Mouse (Mus musculus): Measurements from ENCODE around the gene Gm28038. TPM values are rescaled to one million over a fixed set of nuclear protein-coding genes. Genes with fewer than 3 reads are reported as not detected.

Gene Gm28038
- not detected in 2 replicates for total RNA-seq (2012; rRNA removed)

DNA sequence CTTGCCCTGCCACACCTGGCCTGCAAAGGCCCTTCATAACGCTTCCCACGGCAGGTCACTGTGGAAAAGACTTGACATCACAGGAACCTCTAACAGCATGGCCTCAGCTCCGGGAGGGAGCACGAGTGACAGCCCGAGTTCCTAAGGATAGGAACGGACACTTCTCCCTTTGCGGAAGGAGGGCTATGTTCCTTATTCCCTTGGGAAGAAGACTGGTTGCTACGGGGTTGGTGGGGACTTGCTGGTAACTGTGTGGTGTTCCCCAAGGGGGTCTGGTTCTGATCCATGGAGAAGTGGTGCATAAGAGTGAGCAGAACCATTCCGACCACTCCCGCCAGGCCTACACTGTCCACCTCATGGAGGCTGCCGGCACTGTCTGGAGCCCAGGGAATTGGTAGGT lies at the start of gene Gm28038:
Gene Gm28038 (plus strand): TSS at position 301 of the 400 bp plus-strand sequence.
- no peaks in the 10 kb centered on the region for H3K36me3 ChIP-seq (ENCODE audit: control insufficient read depth, insufficient read depth, low read length, poor library complexity, severe bottlenecking)
- no peak for DNase-seq (ENCODE audit: low read depth, low spot score)
- in situ Hi-C loops (cut with MboI; ENCODE audit: low sequenced_read_pairs in 2 of 2, unreplicated experiment in 2 of 2): no loop called here
- no peaks in the 10 kb centered on the region for H3K9me3 ChIP-seq (ENCODE audit: control insufficient read depth, insufficient read depth, low read depth, low read length)
- no peak within 1 kb of the TSS for H3K4me3 ChIP-seq (ENCODE audit: insufficient read depth in 1 of 2, low read depth in 1 of 2, low read length in 2 of 2, poor library complexity in 1 of 2, severe bottlenecking in 1 of 2)
- TF ChIP-seq MAFK (IDR thresholded peaks at IDR 0.05; ENCODE audit: insufficient read depth, low read depth, low read length) (no peak), CHD2 (IDR thresholded peaks at IDR 0.05; ENCODE audit: low read depth, low read length) (no peak), ZC3H11A (IDR thresholded peaks at IDR 0.05; ENCODE audit: borderline replicate concordance, low read depth, low read length) (no peak), HCFC1 (IDR thresholded peaks at IDR 0.05; ENCODE audit: borderline replicate concordance, insufficient read depth, low read length) (no peak), ZNF384 (IDR thresholded peaks at IDR 0.05; ENCODE audit: low read depth, low read length) (no peak)
- peaks cover 0 to 3% of the 10 kb centered on the region in 2 experiments; a peak in 1 of 4 replicates for H3K4me1 ChIP-seq (ENCODE audit: control insufficient read depth in 2 of 2, insufficient read depth in 2 of 2, low read length in 2 of 2, poor library complexity in 1 of 2)
- H3K27ac ChIP-seq (ENCODE audit: insufficient read depth, low read depth, low read length, poor library complexity, severe bottlenecking): no peak within 1 kb of the TSS
- no peak within 1 kb of the TSS for H3K9ac ChIP-seq (ENCODE audit: insufficient read depth, low read depth, low read length, poor library complexity, severe bottlenecking)

DNA sequence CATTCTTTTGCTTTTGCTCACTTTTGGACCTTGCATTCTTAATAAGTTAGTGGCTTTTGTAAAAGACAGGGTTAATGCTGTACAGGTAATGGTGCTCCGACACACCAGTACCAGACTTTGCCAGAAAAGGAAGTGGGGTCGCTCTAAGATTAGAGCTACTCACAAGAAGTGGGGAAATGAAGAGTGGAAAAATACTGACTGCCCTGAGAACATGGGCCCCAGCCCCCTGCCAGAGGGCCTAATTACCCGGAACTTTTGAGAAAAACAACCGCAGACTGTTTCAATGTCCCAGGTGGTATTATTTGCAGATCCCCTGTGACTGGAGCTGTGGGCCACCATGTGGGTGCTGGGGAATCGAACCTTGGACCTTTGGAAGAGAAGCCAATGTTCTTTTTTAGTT lies 45.2 kb upstream of the Gm28038 start:
- peaks cover 0 to 5% of the 10 kb centered on the region in 2 experiments; a peak in 1 of 4 replicates for H3K4me1 ChIP-seq (ENCODE audit: control insufficient read depth in 2 of 2, insufficient read depth in 2 of 2, low read length in 2 of 2, poor library complexity in 1 of 2)
- TF ChIP-seq CHD2 (IDR thresholded peaks at IDR 0.05; ENCODE audit: low read depth, low read length): no peak
- TF ChIP-seq HCFC1 (IDR thresholded peaks at IDR 0.05; ENCODE audit: borderline replicate concordance, insufficient read depth, low read length): no peak
- TF ChIP-seq MAFK (IDR thresholded peaks at IDR 0.05; ENCODE audit: insufficient read depth, low read depth, low read length): no peak
- in situ Hi-C loops (cut with MboI; ENCODE audit: low sequenced_read_pairs in 2 of 2, unreplicated experiment in 2 of 2): no loop called here
- no peak overlapping the region for H3K9ac ChIP-seq (ENCODE audit: insufficient read depth, low read depth, low read length, poor library complexity, severe bottlenecking)
- DNase-seq (ENCODE audit: low read depth, low spot score): no peak
- no peak overlapping the region for H3K4me3 ChIP-seq (ENCODE audit: insufficient read depth in 1 of 2, low read depth in 1 of 2, low read length in 2 of 2, poor library complexity in 1 of 2, severe bottlenecking in 1 of 2)
- H3K9me3 ChIP-seq (ENCODE audit: control insufficient read depth, insufficient read depth, low read depth, low read length): peaks cover 3% of the 10 kb centered on the region; the same call in 1 of the 2 replicates
- H3K36me3 ChIP-seq (ENCODE audit: control insufficient read depth, insufficient read depth, low read length, poor library complexity, severe bottlenecking): no peaks in the 10 kb centered on the region
- no peak overlapping the region for H3K27ac ChIP-seq (ENCODE audit: insufficient read depth, low read depth, low read length, poor library complexity, severe bottlenecking)

DNA sequence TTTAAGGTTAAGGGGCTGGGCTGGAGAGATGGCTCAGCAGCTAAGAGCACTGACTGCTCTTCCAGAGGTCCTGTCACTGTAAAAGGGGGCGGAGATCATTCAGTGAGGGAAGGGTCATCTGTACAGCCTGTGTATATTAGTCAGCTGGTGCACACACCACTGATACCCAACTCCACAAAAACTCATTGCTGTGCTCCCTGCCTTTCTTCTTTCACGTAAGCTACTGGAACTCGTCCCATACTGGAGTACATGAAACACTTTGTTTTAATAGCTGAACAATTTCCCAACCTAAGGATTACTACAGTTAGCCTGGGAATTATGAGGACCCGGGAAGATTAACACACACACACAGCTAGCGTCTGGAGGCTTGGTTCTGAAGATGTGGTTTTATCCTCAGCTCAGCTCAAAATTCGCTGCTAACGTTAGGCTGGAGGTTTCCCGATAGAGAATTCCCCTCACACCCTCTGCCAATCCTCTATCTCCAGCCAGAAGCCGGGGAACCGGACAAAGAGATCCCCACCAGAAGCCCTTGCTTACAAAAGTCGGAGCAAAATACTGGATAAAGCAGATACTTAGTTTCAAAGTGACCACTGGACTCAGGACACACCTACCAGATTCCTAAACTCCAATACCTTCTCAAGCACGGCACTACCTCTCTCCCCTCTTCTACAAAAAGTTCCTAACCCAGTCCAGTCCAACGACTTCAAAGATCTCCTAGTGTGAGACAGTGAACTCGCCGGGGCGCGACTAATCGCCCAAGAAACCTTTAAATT lies 44.2 kb upstream of the Gm28038 start:
- H3K27ac ChIP-seq (ENCODE audit: insufficient read depth, low read depth, low read length, poor library complexity, severe bottlenecking): peak overlapping the region; percentile 48; the same call in 1 of the 2 replicates
- H3K9me3 ChIP-seq (ENCODE audit: control insufficient read depth, insufficient read depth, low read depth, low read length): 0 out of 2 replicates have a peak, but pooled peaks cover 2% of the 10 kb centered on the region
- H3K9ac ChIP-seq (ENCODE audit: insufficient read depth, low read depth, low read length, poor library complexity, severe bottlenecking): peak overlapping the region; percentile 92
- peak overlapping the region; percentile 84 to 90 for H3K4me3 ChIP-seq (ENCODE audit: insufficient read depth in 1 of 2, low read depth in 1 of 2, low read length in 2 of 2, poor library complexity in 1 of 2, severe bottlenecking in 1 of 2)
- no peak for DNase-seq (ENCODE audit: low read depth, low spot score)
- in situ Hi-C loops (cut with MboI; ENCODE audit: low sequenced_read_pairs in 2 of 2, unreplicated experiment in 2 of 2): no loop called here
- H3K36me3 ChIP-seq (ENCODE audit: control insufficient read depth, insufficient read depth, low read length, poor library complexity, severe bottlenecking): peaks cover 6% of the 10 kb centered on the region; the same call in 1 of the 2 replicates
- TF ChIP-seq ZC3H11A (IDR thresholded peaks at IDR 0.05; ENCODE audit: borderline replicate concordance, low read depth, low read length) (no peak), ZNF384 (IDR thresholded peaks at IDR 0.05; ENCODE audit: low read depth, low read length) (no peak)
- H3K4me1 ChIP-seq (ENCODE audit: control insufficient read depth in 2 of 2, insufficient read depth in 2 of 2, low read length in 2 of 2, poor library complexity in 1 of 2): peaks cover 0 to 5% of the 10 kb centered on the region in 2 experiments; a peak in 1 of 4 replicates

DNA sequence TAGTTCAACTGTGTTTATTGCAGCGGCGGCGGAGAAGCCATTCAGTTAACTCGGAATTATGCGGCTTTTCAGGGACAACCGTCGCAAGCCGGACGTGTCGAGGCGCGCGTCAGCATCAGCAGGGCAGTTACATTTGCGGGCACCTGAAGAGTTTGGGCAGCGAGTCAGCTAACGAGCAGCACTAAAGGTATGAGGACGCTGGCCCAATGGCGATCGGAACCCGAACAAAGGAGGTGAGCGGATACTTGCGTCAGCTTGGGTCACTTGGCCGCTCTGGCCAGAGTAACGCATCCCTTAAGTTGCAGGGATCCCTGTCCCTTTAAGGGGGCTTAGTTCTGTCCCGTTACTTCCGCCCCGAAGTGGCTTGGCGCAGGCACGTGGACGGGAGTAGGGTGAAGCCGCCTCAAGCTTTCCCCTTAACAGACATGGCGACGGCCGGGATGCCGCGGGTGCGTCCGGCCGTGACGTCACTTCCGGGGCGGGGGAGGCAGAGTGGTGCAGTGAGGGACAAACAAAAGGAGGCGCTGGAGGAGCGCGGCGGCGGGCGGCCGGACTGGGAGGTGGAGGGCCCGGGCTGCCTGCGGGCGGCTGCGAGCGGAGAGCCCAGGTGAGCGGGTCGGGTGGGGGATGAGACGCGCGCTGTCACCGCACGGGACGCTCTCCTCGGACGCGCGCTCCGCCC lies 43.5 kb upstream of the Gm28038 start, which contains the start of gene Lrrc8a:
Gene Lrrc8a (plus strand): TSS at position 517 of the 682 bp plus-strand sequence.
- Histone ChIP-seq H3K36me3 (ENCODE audit: control insufficient read depth, insufficient read depth, low read length, poor library complexity, severe bottlenecking) (peaks cover 6% of the 10 kb centered on the region; the same call in 1 of the 2 replicates), H3K9ac (ENCODE audit: insufficient read depth, low read depth, low read length, poor library complexity, severe bottlenecking) (peak within 1 kb of the TSS; percentile 92), H3K4me3 (ENCODE audit: insufficient read depth in 1 of 2, low read depth in 1 of 2, low read length in 2 of 2, poor library complexity in 1 of 2, severe bottlenecking in 1 of 2) (peak within 1 kb of the TSS; percentile 84 to 90), H3K4me1 (ENCODE audit: control insufficient read depth in 2 of 2, insufficient read depth in 2 of 2, low read length in 2 of 2, poor library complexity in 1 of 2) (peaks cover 0 to 5% of the 10 kb centered on the region in 2 experiments; a peak in 1 of 4 replicates), H3K9me3 (ENCODE audit: control insufficient read depth, insufficient read depth, low read depth, low read length) (0 out of 2 replicates have a peak, but pooled peaks cover 2% of the 10 kb centered on the region), H3K27ac (ENCODE audit: insufficient read depth, low read depth, low read length, poor library complexity, severe bottlenecking) (peak within 1 kb of the TSS; percentile 48; the same call in 1 of the 2 replicates)
- in situ Hi-C loops (cut with MboI; ENCODE audit: low sequenced_read_pairs in 2 of 2, unreplicated experiment in 2 of 2): no loop called here
- peak; percentile 97 for DNase-seq (ENCODE audit: low read depth, low spot score)
- no peak for TF ChIP-seq CHD2 (IDR thresholded peaks at IDR 0.05; ENCODE audit: low read depth, low read length)
- TF ChIP-seq ZNF384 (IDR thresholded peaks at IDR 0.05; ENCODE audit: low read depth, low read length): no peak
- peak; percentile 92 for TF ChIP-seq HCFC1 (IDR thresholded peaks at IDR 0.05; ENCODE audit: borderline replicate concordance, insufficient read depth, low read length)
- no peak for TF ChIP-seq MAFK (IDR thresholded peaks at IDR 0.05; ENCODE audit: insufficient read depth, low read depth, low read length)

Data from ES-E14 (cell line).